ENCODE assay signal across 10 mouse cellular contexts in the genomic region with DNA sequence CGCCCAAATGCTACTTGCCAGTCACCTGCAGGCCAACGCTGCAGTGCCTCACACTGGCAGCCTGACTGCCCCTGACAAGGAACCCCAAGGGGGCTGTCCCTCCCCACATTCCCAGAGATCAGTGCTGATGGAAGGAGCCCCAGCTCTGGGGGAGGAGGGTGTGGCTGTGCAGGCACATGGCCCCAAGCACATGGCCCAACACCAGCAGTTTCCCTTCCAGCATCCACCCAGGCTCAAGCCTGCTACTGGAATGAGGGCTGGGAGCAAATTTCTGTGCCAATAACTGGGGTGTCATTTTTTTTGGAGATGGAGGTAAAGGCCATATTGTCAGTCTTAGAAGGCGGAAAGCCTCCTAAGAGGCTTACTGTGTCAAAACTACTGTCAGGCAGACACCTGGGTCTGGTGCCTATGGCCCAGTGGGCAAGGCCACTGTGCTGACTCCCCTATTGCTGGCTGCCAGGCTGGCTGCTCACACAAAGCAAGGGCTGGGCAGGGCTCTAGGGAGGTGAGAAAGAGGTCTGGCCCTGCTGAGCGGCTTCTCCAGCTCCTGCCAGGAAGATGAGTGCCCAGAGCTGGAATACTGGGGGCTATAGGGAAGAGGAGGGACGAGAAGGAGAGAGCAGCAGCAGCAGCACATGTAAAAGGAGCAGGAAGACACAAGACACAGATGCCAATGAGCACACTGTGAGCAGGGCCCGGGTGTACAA. TPM values are rescaled to one million over a fixed set of nuclear protein-coding genes. Genes with fewer than 3 reads are reported as not detected.
DNase-seq lines count a peak whose midpoint lies in the region; ATAC-seq and TF ChIP-seq lines count a peak whose summit lies in the region.
"Had no signal": no experiment of that assay in that cellular context is flagged by ENCODE, and none has a peak within 500 bp of the region (broad histone marks: within the 10 kb centered on the region; RNA-seq: fewer than 3 reads in every experiment).

No protein-coding gene starts in this region.

- TF ChIP-seq POLR2A in thymus, adult 2 months (IDR thresholded peaks at IDR 0.05; ENCODE audit: control insufficient read depth, extremely low read depth, insufficient read depth, low read length, poor library complexity) = no peak

- ATAC-seq in neural tube, embryonic 12.5 days (ENCODE audit: low FRiP score, low read depth) = no peak; the same call in 1 of the 2 replicates
- ATAC-seq in embryonic facial prominence, embryonic 15.5 days (ENCODE audit: insufficient number of reproducible peaks, low FRiP score, low TSS enrichment, low read depth) = no peak
- no peak for ATAC-seq in hindbrain, embryonic 15.5 days (ENCODE audit: low FRiP score, low read depth)
- no peak for ATAC-seq in neural tube, embryonic 13.5 days (ENCODE audit: low read depth)
- ATAC-seq in CD4-positive, CD25-positive, alpha-beta regulatory T cell, adult 4 months = no peak

- no peaks in the 10 kb centered on the region for H3K9me3 ChIP-seq in neural tube, embryonic 12.5 days
- no peaks in the 10 kb centered on the region for H3K9me3 ChIP-seq in embryonic facial prominence, embryonic 15.5 days (replicated peaks)
- H3K9me3 ChIP-seq in hindbrain, embryonic 15.5 days = no peaks in the 10 kb centered on the region
- no peaks in the 10 kb centered on the region for H3K9me3 ChIP-seq in neural tube, embryonic 13.5 days

- H3K4me1 ChIP-seq in neural tube, embryonic 12.5 days = peaks cover 45% of the 10 kb centered on the region
- H3K4me1 ChIP-seq in embryonic facial prominence, embryonic 15.5 days = peaks cover 48% of the 10 kb centered on the region
- H3K4me1 ChIP-seq in hindbrain, embryonic 15.5 days (replicated peaks) = peaks cover 50% of the 10 kb centered on the region
- peaks cover 54% of the 10 kb centered on the region for H3K4me1 ChIP-seq in neural tube, embryonic 13.5 days (replicated peaks)
- peaks cover 7% of the 10 kb centered on the region for H3K4me1 ChIP-seq in thymus, adult 2 months (replicated peaks; ENCODE audit: control insufficient read depth, insufficient read depth, low read length)

- H3K4me3 ChIP-seq in neural tube, embryonic 12.5 days = no peak overlapping the region
- no peak overlapping the region for H3K4me3 ChIP-seq in embryonic facial prominence, embryonic 15.5 days (replicated peaks)
- H3K4me3 ChIP-seq in hindbrain, embryonic 15.5 days = no peak overlapping the region
- H3K4me3 ChIP-seq in neural tube, embryonic 13.5 days = no peak overlapping the region
- H3K4me3 ChIP-seq in thymus, adult 2 months (ENCODE audit: control insufficient read depth, insufficient read depth, low read length) = no peak overlapping the region

- TF ChIP-seq CTCF in thymus, adult 2 months (IDR thresholded peaks at IDR 0.05; ENCODE audit: borderline replicate concordance, control insufficient read depth, extremely low read depth, insufficient read depth, low read length, poor library complexity) = no peak

- H3K9ac ChIP-seq in neural tube, embryonic 12.5 days = peak overlapping the region; percentile 42
- H3K9ac ChIP-seq in embryonic facial prominence, embryonic 15.5 days = no peak overlapping the region
- peak overlapping the region; percentile 4; the same call in 1 of the 2 replicates for H3K9ac ChIP-seq in hindbrain, embryonic 15.5 days
- peak overlapping the region; percentile 27 for H3K9ac ChIP-seq in neural tube, embryonic 13.5 days

- DNase-seq in neural tube, embryonic 10.5 days (ENCODE audit: extremely low spot score, low spot score) = no peak
- DNase-seq in kidney, postnatal 36 days = no peak
- no peak for DNase-seq in thymus, adult 2 months
- DNase-seq: adrenal gland, postnatal 25 days; cerebellum, adult 8-10 months had no signal

- H3K4me2 ChIP-seq in neural tube, embryonic 12.5 days (replicated peaks) = no peak overlapping the region
- H3K4me2 ChIP-seq in embryonic facial prominence, embryonic 15.5 days (replicated peaks) = no peak overlapping the region
- no peak overlapping the region for H3K4me2 ChIP-seq in hindbrain, embryonic 15.5 days
- no peak overlapping the region for H3K4me2 ChIP-seq in neural tube, embryonic 13.5 days

- peaks cover 88% of the 10 kb centered on the region for H3K36me3 ChIP-seq in neural tube, embryonic 12.5 days
- H3K36me3 ChIP-seq in embryonic facial prominence, embryonic 15.5 days = peaks cover 83% of the 10 kb centered on the region
- H3K36me3 ChIP-seq in hindbrain, embryonic 15.5 days = peaks cover 48% of the 10 kb centered on the region
- peaks cover 96% of the 10 kb centered on the region for H3K36me3 ChIP-seq in neural tube, embryonic 13.5 days
- peaks cover 45% of the 10 kb centered on the region for H3K36me3 ChIP-seq in thymus, adult 2 months (ENCODE audit: control insufficient read depth, insufficient read depth, low read length)

- H3K27me3 ChIP-seq in neural tube, embryonic 12.5 days (replicated peaks) = no peaks in the 10 kb centered on the region
- H3K27me3 ChIP-seq in embryonic facial prominence, embryonic 15.5 days = no peaks in the 10 kb centered on the region
- H3K27me3 ChIP-seq in hindbrain, embryonic 15.5 days = no peaks in the 10 kb centered on the region
- H3K27me3 ChIP-seq in neural tube, embryonic 13.5 days = no peaks in the 10 kb centered on the region
- no peaks in the 10 kb centered on the region for H3K27me3 ChIP-seq in thymus, adult 2 months (ENCODE audit: control insufficient read depth, insufficient read depth, low read length)

- peak overlapping the region; percentile 37; the same call in 1 of the 2 replicates for H3K27ac ChIP-seq in neural tube, embryonic 12.5 days
- peak overlapping the region; percentile 22; the same call in 1 of the 2 replicates for H3K27ac ChIP-seq in embryonic facial prominence, embryonic 15.5 days (replicated peaks)
- H3K27ac ChIP-seq in hindbrain, embryonic 15.5 days (replicated peaks) = peak overlapping the region; percentile 74
- peak overlapping the region; percentile 89 for H3K27ac ChIP-seq in neural tube, embryonic 13.5 days (replicated peaks)
- no peak overlapping the region for H3K27ac ChIP-seq in thymus, adult 2 months (ENCODE audit: control insufficient read depth, insufficient read depth, low read length)

- 75% methylated on average over 6 of the region's 6 CpGs for WGBS in neural tube, embryonic 12.5 days
- 70% methylated on average over 6 of the region's 6 CpGs for WGBS in embryonic facial prominence, embryonic 15.5 days
- WGBS in hindbrain, embryonic 15.5 days = 54% methylated on average over 6 of the region's 6 CpGs
- 68% methylated on average over 6 of the region's 6 CpGs for WGBS in neural tube, embryonic 13.5 days
- 88% methylated on average over 6 of the region's 6 CpGs for WGBS in thymus, adult 2 months

RNA-seq across cellular contexts. Expression of gene Rcor2, which starts 11.2 kb away (rescaled TPM):
- 75.5 and 84.8 TPM in 2 replicates for polyA plus RNA-seq in neural tube, embryonic 12.5 days (2016; fragmentation: Nextera tagmentation; extraction: Ambion mirVana)
- 20.3 and 22.9 TPM in 2 replicates for polyA plus RNA-seq in embryonic facial prominence, embryonic 15.5 days (2015; fragmentation: Nextera tagmentation; extraction: Ambion mirVana)
- 24.0 and 32.1 TPM in 2 replicates for polyA plus RNA-seq in hindbrain, embryonic 15.5 days (2015; fragmentation: Nextera tagmentation; extraction: Ambion mirVana)
- polyA plus RNA-seq in neural tube, embryonic 13.5 days (2015; fragmentation: Nextera tagmentation; extraction: Ambion mirVana) = 31.0 and 31.1 TPM in 2 replicates
- polyA plus RNA-seq in CD4-positive, CD25-positive, alpha-beta regulatory T cell, adult 4 months (2017; shearing (Covaris generic)) = under 1 TPM in 1 of 2 experiments, not detected in 1; 0.42 TPM
- polyA plus RNA-seq in thymus, adult 2 months (2012; rRNA removed) = 31.2 and 42.8 TPM in 2 replicates

RNA-seq across cellular contexts. Expression of gene Naa40, which starts 37.4 kb away (rescaled TPM):
- polyA plus RNA-seq in neural tube, embryonic 12.5 days (2016; fragmentation: Nextera tagmentation; extraction: Ambion mirVana) = 74.0 and 76.0 TPM in 2 replicates
- polyA plus RNA-seq in embryonic facial prominence, embryonic 15.5 days (2015; fragmentation: Nextera tagmentation; extraction: Ambion mirVana) = 49.8 and 55.4 TPM in 2 replicates
- polyA plus RNA-seq in hindbrain, embryonic 15.5 days (2015; fragmentation: Nextera tagmentation; extraction: Ambion mirVana) = 62.2 and 66.2 TPM in 2 replicates
- polyA plus RNA-seq in neural tube, embryonic 13.5 days (2015; fragmentation: Nextera tagmentation; extraction: Ambion mirVana) = 58.1 TPM in 2 replicates
- 10 to 100 TPM; 21.9 to 26.8 TPM for polyA plus RNA-seq in CD4-positive, CD25-positive, alpha-beta regulatory T cell, adult 4 months (2017; shearing (Covaris generic))
- 55.9 and 71.6 TPM in 2 replicates for polyA plus RNA-seq in thymus, adult 2 months (2012; rRNA removed)

Comparison
In these comparisons a context has a peak if more than half of its experiments do, and no peak if none do; other contexts are left out.
1. RNA of gene Rcor2, which starts 11.2 kb away (polyA plus RNA-seq): 75.5 to 84.8 TPM in neural tube, embryonic 12.5 days, 31.2 to 42.8 TPM in thymus, adult 2 months, 31.0 to 31.1 TPM in neural tube, embryonic 13.5 days, 24.0 to 32.1 TPM in hindbrain, embryonic 15.5 days and 20.3 to 22.9 TPM in embryonic facial prominence, embryonic 15.5 days; 0.42 TPM in CD4-positive, CD25-positive, alpha-beta regulatory T cell, adult 4 months; every median in the first group is over 10 times any median in the second.